Mouse (Mus musculus) cerebellum, adult 9-10 months (tissue): ENCODE data around the gene 4930512M02Rik.
"Not testable (repeated sequence)": the region's sequence is repeated elsewhere in the genome, so short reads cannot be mapped to it uniquely, and the experiment has no call there.

ENCODE experiments used
- DNase-seq: peaks from one replicate; pipeline ENCODE4 v3.0.0; 2022

4930512M02Rik gene

DNA sequence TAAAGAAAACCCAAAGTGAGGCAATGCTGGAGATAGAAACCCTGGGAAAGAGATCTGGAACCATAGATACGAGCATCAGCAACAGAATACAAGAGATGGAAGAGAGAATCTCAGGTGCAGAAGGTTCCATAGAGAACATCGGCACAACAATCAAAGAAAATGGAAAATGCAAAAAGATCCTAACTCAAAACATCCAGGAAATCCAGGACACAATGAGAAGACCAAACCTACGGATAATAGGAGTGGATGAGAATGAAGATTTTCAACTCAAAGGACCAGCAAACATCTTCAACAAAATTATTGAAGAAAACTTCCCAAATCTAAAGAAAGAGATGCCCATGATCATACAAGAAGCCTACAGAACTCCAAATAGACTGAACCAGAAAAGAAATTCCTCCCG lies at the start of gene 4930512M02Rik:
TSS of gene 4930512M02Rik (minus strand) at position 101 of the 400 bp plus-strand sequence.
- not testable (repeated sequence) for DNase-seq

DNA sequence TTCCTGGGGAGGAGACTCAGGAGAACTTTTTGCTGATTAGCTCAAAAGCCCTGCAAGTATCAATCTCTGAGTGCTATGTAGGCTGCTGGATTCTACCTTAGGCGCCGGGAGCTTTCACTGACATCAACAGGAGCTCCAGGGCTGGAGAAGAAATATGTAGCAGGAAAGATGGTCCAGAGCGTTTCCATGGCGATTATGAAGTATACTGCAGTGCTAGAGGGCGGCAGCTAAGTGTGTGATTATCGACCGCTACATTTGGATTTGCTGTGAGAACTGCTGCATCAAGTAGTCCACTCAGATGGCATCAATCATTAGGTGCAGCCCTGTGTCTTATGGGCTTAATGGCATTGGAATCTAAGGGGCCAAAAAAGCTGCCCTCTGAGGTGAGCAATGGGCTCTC lies 49.5 kb upstream of the 4930512M02Rik start:
- DNase-seq = no peak

DNA sequence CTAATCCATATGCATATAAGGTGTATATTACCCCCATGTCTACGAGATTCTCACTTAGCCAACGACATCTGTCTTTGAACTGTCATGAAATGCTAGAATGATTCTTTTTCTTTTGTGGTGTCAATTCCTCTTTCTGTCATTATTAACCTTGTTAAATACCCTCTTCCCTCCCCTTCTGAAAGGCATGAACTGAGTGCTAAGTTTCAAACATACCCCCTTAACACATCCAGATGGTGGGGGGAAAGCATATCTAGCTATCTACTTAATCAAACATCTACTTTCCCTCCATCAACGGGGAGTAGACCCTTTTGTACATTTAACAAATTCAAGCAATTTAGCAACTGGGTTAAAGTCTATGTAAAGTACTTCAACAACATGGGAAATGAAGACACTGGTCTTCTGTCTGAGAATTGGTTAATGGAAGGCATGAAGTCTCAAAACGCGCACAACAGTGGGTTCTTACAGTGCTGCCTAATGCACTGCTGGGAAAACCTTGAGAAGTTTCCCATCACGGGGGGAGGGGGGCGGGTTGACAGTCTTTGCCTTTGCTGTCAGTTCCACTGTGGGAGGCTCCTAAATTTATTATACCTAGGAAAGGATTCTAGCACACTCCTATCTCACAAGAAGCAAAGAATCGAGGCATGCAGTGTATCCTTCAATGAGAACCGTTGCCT lies 48.6 kb upstream of the 4930512M02Rik start:
- DNase-seq = no peak

DNA sequence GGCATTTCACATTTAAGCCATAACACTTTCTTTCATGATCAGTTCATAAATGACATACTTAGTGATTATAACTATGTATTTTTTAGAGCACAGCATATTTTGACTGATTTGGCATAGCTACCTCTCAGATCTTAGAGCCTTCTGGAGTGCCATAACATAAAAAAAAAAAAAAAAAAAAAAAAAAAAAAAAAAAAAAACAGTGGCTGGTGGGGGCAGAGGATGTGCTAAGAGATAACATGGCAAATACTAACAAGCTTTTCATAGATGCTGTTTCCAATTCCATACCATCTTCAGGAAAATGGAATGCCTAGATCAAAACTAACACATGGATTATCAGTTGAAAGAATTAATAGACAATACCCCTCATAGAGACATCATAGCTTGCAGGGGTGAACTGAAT lies 47.4 kb upstream of the 4930512M02Rik start:
- no peak for DNase-seq

DNA sequence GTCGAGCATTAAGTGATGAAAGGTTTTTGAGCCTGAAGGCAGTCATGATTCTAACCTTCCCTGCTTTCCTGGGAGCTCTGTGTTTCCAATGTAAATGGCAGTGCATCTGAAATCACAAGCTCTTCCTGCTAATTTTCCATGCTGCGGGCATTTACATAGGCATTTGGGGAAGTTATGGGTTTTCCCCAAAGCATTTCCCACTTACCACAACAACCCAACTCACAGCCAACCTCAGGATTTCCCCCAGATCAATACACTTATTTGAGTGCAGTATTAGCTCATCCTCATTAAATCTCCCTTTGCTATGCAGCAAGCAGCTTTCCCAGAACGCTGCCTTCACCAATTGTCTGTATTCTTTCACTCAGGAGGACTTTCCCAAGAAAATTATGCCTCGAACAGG lies 45.3 kb upstream of the 4930512M02Rik start:
- no peak for DNase-seq

DNA sequence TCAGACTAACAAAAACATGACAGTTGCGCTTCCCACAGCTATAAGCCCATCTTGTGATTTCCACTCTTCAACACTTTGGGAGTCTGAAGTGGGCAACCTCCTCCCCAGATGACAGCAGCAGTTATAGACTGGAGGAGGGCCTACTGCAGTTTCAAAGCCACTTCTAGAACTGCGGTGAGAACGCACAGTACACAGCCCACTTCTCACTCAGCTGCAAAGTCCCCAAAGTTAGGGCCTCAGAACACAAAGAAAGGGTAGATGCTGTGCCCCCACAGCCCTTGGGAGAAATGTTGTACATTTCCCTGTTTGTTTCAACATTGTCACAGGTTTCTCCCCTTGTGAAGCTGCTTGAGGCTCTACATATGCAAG lies 40.3 kb upstream of the 4930512M02Rik start:
- DNase-seq = no peak

DNA sequence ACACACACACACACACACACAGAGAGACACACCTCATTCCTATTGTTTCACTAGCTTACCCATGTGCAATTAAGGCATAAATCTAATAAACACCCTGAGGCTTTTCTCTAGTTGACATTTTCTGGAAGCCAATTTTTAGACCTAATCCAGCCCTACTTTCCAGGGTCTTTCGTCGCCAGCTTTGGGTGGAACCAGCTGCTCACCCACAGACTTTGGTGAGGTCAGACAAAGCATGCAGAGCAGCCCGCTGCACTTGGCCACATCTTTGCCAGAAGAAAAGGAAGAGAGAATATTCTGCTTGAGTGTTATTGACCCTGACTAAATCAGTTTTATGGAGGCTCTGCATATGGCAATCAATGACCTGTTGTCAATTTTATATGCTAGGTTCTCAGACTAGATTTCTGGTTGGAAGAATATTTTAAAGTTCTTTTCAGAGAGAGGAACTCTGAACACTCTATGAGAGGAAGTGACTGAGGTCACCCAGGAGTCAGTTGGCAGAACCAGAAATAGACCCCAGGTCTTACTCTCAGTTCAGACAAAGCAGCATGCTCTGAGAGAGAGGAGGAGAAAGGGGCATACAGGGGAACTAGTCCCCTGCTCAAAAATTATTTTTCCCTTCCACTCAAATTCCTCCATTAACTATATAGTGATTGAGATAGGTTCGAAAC lies 39.8 kb upstream of the 4930512M02Rik start:
- no peak for DNase-seq

DNA sequence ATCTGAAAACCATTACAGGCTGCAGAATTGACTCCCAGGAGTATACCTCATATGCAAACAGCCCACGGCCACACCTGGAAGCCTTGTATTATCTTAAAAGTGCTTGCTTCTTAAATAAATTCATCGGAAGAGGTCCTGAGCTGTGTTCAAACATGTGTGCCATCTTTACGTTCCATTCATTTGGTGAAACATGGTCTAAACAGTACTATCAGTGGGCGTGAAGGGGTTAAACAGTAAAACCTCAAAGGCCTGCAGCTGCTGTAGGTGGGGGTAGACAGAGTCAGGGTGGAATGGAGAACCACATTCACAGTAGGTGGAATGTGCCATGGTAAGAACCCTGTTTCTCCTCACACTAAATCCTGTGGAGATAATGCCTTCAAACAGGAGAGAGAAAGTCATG lies 33.0 kb upstream of the 4930512M02Rik start:
- no peak for DNase-seq

DNA sequence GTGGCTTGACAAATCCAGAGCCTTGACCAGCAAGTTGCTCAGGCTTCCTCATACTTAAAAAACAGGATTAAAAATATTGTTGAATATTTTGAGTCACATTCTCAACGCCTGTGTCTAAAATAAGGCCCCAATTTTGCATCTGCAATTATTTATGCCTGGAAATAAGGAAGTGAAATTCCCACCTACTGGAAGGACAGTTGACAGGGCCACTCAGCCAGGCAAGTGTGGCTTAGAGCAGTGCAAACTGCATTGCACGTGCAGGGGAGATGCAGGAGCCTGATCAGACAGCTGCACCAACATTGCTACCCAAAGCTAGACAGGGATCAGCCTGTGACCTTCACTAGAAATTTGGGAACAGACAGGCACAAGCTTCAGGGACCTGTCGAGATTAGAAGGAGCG lies 31.2 kb upstream of the 4930512M02Rik start:
- DNase-seq = no peak

DNA sequence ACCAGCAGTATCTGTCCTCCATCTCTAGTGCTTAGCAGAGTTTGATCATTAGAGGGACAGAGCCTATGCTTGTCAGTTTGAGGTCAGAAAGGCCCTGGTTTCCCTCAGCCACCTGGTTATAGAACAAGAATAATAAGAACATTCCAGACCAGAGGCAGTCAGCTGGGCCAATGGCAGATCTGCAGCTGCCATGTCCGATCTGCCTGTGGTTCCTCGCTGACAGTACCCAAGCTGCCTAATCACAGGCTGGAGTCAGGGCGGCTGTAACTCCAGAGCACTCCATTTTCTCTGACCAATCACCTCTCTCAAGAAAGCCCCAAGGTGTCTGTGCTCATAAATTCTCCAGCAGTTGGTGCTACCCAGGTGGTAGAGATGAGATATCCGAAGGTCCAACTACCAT lies 30.0 kb upstream of the 4930512M02Rik start:
- no peak for DNase-seq

DNA sequence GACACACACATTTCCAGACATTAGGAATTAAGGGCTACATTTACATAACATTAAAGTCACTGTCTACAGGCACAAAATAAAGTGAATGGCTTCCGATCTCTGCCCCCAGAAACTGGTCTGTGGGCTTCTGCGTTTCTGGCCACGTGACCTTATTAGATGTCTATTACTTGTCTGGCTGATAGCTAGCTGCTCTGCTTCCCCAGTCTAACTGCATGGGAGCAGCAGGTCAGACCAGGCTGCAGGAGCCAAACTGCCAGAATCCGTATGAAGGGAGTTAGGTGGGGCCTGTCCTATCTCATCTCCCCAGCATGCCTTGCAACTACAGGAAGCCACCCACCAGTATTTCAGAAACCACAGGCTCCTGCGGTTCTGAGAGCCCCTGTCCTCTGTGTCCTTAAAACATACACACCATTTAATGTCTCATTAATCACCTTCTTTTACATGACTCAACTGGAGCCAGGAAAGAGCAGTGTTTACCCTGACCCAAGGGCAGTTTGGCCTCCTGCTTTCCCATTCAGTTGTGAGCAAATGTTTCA lies 29.4 kb upstream of the 4930512M02Rik start:
- DNase-seq = no peak

DNA sequence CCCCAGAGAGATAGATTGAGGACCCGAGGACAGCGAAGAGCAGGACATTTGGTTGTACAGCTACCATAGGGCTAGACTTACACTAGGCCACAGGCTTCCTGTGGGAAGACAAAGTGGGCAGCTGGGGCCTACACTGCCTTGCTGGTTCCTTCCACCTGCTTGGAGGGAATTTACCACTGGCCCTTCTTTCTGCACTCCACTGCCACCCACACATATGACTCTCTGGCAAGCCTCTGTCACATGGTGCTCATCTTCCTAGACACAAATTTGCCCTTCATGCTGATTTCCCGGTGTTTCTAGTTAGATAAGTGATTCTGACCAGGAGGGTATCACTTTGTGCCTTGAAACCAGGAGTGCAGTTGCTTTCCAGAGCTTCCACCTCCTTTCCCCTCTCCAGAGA lies 28.8 kb upstream of the 4930512M02Rik start:
- DNase-seq = no peak

DNA sequence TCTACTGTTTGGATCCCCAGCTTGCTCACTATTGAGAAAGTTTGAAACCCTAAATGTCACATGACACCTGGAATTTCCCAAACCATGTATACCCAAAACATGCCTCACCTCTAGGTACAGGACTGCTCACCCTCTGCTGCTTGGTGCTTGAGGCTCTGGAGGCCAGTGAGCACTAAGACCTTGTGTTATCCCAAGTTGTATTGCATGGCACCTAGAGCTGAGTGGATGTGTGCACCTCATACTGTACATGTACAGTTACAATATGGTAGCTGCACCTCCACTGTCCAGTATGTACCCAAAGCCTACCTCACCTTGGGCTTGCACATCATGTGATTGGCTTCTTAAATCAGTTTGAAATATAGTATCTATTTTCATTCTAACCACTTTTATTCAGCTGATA lies 16.7 kb upstream of the 4930512M02Rik start:
- DNase-seq = no peak

DNA sequence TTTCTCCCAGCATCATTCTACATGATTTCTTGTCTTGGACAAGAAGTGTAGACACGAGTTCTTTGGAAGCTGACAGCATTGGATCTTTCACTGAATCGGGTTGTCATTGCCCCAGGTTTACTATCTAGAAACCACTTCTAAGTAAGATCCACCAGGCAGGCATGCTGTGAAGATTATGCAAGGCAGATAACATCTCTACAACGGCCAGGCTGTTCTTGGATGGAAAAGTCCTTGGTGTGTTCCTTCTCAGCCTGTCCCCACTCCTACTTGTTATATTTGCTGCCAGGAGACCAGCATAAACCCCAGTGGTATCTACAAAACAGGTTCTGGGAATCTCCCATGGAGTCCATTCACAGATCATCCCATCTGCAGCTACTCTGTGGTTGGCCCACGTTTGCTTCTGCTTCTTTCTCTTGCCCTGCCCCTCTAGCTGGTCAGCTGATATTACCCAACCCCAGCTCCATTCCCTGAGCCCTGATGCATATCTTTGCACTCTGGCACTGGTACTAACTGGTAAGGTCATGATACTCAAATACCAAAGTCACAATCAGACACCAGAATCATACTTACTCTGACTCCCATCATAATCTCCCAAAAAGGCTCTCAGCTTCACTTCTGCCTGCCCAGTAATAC lies 3.4 kb downstream of the 4930512M02Rik start:
- no peak for DNase-seq

DNA sequence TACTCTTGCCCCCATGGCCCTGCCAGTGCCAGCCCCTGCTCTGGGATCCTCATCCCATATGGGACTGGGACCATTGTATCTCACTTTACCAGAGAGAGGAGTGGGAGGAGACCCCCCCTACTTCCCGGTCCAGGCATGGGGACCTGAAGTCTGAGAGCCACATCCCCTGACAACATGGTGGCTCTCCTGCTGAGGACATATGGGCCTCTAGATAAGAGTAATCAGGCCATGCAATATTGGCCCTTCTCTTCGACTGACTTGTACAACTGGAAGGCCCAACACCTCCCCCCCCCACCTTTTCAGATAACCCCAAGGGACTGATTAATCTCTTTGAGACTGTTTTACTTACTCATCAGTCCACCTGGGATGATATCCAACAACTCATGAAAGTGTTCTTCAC lies 18.4 kb downstream of the 4930512M02Rik start:
- no peak for DNase-seq

DNA sequence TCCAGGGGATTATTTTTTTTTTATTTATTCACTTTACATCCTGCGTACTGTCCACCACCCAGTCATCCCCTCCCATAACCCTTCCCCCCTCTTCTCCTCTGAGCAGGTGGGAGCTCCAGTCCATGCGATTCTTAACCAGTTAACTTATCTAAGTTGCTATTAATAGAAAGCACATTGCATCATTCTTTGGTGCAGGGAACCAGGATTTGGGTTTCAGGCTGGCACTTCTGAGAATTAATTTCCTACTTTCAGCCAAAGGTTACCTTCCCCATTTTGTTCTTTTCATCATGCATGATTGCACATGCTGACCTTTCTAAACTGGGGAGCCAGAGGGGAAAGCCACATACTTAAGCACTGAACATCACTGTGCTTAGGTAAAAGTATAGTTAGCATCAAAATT lies 40.3 kb downstream of the 4930512M02Rik start:
- DNase-seq = no peak

DNA sequence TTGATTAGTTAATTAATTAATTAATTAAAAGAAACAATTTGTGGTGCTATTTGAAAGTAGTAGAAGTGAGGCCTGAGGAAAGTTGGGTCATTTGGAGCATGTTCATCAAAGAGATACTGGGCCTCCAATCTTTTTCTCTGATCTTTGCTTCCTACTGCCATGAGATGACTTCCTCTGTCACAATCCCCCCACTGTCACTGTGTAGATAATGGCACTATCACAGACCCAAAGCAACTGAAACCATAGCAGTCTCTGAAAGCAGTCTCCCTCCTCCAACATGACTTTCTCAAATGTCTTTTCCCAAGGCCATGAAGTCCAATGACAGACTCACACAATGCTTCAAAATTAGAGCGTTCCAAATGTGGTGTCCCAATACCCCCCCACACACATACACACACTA lies 41.2 kb downstream of the 4930512M02Rik start:
- DNase-seq = no peak

DNA sequence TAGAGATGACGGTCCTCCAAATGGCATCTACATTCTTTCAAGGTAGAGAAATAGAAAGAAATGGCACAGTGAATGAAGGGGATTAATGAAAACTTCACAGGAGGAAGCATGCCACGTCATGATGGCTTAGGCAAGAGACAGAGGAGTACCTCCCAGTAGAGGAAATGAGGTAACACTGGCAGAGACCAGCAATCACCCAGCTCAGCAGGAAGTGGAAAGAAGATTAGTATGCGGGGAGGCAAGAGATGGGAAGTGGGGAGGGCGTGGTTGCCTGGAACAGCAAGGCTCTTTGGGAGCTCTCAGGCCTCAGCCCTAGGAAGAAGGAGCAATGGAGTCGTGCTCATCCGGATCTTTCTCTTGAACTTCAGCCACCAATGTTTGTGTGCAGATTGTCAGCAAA lies 53.9 kb downstream of the 4930512M02Rik start:
- DNase-seq = no peak

DNA sequence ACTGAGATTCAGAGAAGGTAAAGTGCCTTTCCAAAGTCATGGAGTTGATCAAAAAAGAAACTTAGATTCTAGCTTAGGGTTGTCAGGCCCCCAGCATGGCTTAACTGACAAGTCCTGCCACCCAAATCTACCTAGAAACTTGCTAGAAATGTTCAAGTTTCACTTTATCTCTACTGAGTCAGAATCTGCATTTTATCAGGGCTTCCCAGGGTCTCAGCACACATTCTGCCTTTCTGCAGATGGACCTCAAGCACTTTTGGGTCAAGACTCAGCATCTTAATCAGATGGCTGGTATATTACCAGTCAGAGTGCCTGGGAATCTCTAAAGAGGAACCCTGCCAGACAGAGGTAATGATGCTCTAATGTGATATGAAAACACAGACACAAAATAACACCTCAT lies 56.9 kb downstream of the 4930512M02Rik start:
- no peak for DNase-seq

DNA sequence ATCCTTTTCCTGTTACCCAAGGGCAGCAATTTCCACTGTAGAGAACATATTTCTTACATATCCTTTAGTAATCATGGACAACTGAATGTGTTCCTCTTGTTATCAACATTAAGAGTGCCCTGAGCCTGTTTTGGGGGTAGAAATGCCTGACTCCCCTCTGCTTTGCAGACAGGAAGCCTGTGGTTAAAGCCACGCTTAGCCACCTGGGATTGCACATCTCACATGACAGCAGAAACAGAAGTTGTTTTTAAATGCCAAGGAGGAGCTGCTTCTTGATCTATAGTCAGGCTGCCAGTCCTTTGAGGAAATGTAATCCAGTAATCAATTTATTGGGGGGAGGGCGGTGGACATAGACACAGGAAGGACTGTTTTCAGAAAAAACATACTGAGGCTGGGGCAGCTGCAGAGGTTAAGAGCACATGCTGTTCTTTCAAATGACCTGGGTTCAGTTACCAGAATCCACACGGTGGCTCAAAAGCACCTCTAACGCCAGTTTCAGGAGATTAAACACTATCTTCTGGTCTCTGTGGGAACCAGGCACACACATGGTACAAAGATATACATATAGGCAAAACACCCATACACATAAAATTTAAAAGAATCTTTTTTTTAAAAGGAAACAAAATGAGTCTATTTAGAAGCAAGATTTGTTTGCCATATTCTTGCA lies 58.0 kb downstream of the 4930512M02Rik start:
- no peak for DNase-seq

DNA sequence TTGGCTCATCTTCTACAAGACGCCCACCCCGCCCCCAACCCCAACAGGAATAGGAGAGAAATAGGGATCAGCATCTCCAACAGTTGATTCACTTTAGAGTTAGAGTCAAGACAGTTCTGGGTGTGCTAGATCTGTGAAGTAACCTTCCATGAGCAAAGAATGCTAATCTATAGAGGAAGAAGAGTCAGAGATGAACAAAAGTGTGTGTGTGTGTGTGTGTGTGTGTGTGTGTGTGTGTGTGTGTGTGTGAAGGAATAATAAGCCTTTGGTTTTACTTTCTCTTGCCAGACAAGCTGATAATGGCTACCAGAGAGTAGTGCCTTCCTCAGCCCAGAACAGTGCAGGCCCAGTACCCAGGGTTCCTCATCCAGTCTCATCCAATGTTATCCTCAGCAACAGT lies 59.6 kb downstream of the 4930512M02Rik start:
- DNase-seq = no peak

DNA sequence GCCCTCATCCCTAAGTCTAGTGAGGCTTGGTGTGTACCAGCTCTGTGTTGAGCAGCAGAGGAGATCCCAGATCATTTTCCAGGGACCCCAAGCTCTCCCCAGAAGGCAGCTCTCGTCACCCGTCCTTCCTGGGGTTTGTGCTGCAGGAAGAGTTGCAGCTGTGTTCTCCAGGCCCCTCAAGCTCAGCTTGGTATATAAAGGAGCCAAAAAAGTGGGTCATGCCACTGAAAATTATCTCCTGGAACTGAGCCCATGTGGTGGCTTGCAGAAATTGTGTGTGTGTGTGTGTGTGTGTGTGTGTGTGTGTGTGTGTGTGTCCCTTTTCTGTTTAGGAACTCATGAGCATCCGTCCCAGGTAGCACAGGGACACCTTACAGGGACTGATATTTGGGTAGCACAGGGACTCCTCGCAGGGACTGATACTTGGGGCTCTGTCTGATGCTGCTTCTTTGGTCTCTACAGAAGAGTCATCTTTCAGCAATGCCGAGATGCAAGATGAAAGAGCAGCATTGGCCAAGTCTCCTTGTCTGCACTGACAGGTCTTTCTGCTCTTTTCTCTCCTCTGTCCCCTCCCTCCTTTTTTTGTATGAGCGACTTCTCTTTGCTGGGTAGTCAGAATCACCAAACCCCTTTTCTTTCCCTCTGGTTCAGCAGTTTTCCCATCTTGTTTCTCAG lies 62.4 kb downstream of the 4930512M02Rik start:
- no peak for DNase-seq
